Mouse (Mus musculus): Measurements from ENCODE around the gene Itga8.

DNA sequence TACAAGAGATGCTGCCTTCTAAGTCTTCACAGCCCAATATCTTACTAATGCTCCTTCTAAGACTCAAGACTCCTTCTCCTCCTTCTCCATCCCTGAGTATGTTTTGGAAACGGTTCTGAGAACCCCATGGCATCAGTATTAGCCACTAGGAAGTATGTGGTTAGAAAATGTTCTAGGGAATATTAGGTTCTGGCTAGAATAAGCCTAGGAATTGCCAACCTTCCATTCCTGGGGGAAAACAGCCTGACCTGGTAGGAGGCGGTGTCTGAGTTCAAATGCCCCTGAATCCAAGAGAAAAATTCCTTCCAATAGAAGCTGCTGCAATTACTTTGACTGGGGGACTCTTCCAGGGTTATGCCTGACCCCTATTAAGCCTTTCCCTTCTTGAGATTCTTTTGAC lies 24.1 kb upstream of the Itga8 start:
- TF ChIP-seq CTCF (IDR thresholded peaks at IDR 0.05; ENCODE audit: control insufficient read depth, insufficient read depth, insufficient replicate concordance, low read depth, low read length) = no peak
- TF ChIP-seq POLR2A (IDR thresholded peaks at IDR 0.05; ENCODE audit: control insufficient read depth, low read depth, low read length) = no peak
